Mouse (Mus musculus): ENCODE data around the gene Zfp444.

Gene Zfp444

DNA sequence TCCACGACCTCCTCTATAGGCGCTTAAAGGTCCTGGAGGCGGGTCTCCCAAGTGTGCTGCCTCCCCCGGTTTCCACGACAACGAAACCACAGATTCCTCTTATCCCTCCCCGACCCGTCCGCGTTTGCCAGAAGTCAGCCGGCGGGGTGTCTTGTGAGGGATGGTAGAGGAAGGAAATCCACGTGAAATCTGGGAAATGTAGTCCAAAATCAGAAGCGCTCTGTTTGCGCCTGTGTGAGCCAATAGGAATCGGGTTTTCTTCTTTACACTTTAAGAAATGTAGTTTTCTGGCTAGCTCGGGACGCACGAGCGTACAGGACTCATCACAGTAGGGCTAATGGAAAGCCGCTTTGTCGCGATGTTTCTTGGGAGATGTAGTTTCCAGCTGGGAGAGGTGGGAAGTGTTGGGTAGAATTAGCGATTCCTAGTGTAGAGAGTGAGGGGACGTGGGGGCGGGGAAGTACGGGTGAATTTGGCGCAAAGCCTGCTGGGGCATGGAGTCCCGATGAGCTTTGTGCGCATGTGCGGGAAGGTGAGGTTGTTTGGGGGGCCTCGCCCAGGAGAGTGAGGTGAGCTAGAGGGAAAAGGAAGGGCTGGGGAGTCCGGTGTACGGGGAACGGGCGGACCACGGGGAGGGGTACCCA is at the start of gene Zfp444:
Gene Zfp444, plus strand, starts transcription at position 221 of the 644 bp plus-strand sequence.
- DNase-seq: peak; percentile 98

- peak; percentile 87 for DNase-seq
These were observed 45.2 kb upstream of the Zfp444 start for GRCm38 (mm10) chr7:6126690-6127448.

DNA sequence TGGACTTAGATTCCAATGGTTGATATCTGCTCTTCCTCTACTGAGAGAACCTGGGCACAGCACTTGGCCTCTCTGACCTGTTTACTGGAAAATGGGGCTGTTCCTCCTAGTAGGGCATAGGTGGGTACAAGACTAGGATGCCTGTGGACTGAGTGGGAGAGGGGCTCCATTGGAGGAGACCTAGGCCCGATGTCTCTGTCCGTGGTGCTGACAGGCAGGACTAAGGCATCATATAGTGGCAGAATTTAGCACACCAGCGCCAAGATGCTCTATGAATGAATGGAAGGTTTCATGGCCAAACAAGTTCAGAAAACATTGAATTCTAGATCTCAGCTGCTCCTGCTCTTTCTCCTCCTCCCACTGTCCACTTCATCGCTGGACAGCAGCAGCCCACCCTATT is 41.7 kb upstream of the Zfp444 start:
- DNase-seq: no peak

DNA sequence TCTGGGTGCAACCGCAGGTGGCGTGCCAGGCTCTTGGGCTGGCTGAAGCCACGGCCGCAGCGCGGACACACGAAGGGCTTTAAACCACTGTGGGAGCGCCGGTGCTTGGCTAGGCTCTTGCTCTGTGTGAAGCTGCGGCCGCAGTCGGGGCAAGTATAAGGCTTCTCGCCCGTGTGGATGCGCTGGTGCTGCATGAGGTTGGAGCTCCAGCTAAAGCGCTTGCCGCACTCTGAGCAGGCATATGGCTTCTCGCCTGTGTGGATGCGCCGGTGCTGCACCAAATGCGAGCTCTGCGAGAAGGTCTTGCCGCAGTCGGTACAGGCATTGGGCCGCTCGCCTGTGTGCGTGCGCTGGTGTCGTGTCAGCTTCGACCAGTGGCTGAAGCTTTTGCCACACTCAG is 39.4 kb upstream of the Zfp444 start:
- DNase-seq: no peak

DNA sequence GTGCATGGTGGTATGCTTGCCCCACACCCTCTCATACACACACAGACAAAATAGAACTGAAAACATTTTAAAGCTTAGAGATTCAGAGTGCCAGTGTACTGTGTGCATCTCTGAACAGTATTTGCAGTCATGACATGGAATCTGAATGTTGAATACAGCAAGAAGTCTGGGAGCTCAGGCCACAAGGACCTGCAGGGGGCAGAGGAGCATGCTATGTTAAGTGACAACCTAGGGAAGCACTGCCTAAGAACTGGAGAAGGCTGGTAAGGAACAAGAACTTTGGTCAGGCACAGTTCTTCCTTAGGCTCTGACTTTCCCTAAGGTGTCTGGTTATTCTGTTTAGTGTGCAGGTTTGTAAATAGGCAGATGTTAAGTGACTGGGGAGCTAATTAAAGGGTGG is 35.5 kb upstream of the Zfp444 start:
- no peak for DNase-seq

DNA sequence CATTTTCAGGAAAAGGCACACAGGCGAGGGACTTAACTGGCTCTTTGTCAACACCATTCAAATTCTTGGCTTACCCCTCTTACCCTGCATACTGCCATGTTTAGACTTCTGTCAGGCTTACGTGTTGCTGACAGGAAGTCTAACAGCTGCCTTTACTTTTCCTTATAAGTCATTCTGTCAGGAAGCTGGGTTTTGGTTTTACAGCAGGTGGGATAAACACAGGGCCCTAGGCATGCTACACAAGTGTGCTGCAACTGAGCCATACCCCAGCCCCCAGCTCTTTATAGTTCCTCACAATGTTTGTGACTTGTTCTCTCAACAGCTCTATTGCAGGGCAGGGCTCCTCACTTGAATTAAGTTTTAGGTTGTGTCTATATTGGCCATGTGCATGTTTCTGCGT is 32.7 kb upstream of the Zfp444 start:
- DNase-seq: no peak

- DNase-seq: no peak
These were observed 28.0 kb upstream of the Zfp444 start for GRCm38 (mm10) chr7:6143991-6144531.

- no peak for DNase-seq
These were observed 26.4 kb upstream of the Zfp444 start for GRCm38 (mm10) chr7:6145423-6146188.

- DNase-seq: peak in 1 of 2 experiments; percentile 44
These were observed 25.6 kb upstream of the Zfp444 start for GRCm38 (mm10) chr7:6146194-6146981.

- DNase-seq: peak in 1 of 2 experiments; percentile 43
These were observed 25.1 kb upstream of the Zfp444 start for GRCm38 (mm10) chr7:6146982-6147325.

DNA sequence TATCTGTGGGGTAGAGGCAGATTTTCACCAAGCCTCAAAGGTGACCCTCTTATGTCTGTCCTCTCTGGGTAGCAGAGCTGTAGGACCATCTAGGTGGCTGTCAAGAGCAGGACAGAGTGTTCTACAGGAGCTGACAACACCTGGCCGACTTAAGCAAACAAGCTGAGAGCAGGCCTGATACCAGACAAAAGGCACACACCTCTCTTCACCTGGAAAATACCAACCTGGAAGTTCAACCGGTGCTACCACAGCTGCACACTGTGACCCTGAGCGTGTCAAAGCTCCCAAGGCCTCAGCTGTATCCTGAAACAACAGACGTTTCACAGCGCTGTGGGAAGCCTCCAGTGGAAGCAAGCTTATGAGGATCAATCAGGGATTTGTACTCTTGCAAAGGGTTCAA is 24.3 kb upstream of the Zfp444 start:
- no peak for DNase-seq

GRCm38 (mm10) chr7:6151266-6151665 is 20.8 kb upstream of the Zfp444 start:
- DNase-seq: no peak

- no peak for DNase-seq
These were observed 20.0 kb upstream of the Zfp444 start for GRCm38 (mm10) chr7:6152036-6152435.

DNA sequence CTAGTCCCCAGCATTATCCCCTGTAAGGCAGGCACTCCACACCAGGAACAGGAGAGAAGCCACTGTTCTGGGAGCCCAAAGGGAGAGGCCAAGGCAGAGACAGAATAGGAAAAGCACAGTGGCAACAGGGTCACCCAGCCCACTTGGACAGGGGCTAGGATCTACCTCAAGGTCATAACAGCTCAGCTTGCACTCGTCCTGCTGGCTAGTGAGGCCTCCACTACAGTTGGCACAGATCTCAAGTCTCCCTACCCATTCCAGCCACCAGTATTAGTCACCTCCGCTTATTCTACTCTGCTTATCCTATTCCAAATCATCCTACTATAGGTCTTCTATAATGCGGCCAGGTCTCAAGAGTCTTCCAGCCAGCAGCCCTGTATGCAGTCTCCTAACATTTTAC is 18.9 kb upstream of the Zfp444 start:
- DNase-seq: no peak

DNA sequence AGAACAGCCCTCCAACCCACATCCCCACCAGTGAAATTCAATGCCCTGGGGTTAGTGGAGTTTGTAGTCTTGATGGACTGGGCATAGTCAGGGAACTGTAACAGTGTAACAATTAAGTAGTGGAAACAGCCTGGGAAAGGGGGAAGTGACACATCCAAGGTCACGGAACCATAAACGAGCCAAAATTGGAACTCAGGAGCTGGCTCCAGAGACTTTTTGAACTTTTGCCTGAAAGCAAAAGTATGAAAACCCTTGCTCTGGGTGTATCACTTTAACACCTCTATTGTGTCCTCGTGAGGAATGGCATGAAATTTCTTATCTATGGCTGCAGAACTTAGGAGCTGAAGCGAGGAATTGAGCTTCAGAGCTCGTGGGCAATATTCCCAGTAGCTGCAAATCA is 17.9 kb upstream of the Zfp444 start:
- no peak for DNase-seq

DNA sequence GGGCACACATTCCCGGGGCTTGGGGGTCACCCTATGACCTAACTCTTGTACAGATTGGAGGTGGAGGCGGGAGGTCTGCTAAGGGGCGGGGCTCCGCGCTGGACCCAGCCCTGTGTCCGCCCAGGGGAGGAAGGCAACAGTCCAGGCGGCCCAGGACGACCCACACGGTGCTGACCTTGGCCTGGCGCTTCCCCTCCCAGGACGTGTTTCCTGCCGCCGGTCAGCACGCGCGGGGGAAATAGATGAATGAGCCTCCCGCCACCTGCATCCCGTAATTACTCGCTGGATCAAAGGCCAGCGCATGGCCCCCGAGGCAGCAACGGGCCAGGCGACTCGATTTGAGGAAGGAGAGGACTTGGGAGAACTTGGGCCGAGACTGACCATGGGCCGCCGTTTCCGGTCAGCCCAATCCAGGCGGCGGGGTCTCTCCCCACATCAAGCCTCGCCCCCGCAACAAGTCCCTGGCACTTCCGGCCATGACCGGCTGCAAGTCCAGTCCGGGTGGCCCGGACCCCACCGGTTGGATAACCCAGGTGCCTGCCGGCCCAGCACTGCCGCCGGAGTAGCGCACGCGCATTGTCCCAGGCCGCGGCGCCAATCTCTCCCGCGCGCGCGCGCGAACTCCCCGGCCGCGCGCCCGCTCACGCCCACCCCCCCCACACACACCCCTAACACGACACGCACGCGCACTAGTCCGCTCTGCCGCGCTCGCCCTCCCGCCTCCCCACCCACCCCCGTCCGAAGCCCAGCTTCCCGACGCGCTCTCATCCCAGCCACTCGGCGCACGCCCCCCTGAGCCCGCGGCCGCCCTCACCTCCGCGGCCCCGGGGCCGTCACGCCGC is 16.8 kb upstream of the Zfp444 start:
- peak; percentile 74 to 88 for DNase-seq

DNA sequence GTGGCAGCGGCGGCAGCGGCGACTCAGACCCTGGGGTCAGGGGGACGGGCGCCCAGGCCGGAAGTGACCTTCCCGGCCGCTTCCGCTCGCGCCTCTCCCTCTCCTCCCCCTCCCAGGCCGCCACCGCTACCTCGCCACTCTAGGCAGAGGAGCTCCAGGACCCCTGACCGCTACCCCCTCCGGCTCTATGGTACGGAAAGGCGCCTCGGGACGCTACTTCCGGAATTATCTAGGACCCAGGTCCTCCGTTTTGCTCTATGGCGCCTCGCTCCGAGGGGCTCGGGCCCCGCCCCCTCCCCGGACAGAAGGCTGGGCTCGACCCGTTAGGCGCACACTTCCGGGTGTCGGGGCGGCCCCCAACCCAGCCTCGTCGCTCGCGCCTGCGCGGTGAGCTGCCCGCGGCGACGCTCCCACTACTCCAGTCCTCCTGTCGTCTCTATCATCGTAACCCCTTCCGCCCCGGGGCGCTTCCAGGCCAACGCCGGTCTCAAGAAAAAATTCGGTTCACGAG is 16.1 kb upstream of the Zfp444 start, which contains the start of gene Zfp787:
Gene Zfp787, minus strand, starts transcription at position 97 of the 511 bp plus-strand sequence.
- DNase-seq: peak; percentile 95 to 96

DNA sequence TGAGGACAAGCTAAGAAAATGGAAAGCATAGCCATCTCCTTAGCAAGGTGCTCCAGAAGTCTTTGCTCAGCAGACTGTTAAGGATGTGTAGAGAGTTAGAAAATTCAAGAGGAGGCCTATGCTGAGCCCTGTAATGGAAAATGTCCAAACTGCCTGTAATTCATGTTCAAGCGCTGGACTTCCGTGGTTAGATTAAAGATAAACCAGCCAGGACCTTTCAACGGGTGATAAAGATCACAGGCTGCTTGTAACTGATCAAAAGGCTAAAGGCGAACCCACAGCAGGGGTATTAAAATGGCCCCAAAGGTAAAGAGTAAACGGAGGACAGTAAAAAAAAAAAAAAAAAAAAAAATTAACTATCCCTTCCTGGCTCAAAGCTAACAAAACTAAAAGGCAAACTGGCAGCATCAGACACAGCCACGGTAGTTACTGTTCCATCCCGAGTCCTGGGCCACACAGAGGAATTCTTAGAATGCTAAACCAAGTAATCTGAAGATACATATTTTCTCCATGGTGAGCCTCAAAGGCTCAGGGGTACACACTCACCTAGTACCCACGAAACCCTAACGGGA is 15.0 kb upstream of the Zfp444 start:
- peak in 1 of 2 experiments; percentile 10 for DNase-seq

- DNase-seq: no peak
These were observed 14.5 kb upstream of the Zfp444 start for GRCm38 (mm10) chr7:6157479-6157878.

- no peak for DNase-seq
These were observed 12.4 kb upstream of the Zfp444 start for GRCm38 (mm10) chr7:6159604-6160003.

GRCm38 (mm10) chr7:6161541-6161940 is 10.5 kb upstream of the Zfp444 start:
- no peak for DNase-seq

Data from cerebellum, adult 18-20 months (tissue).